Mouse (Mus musculus) heart, postnatal 4 days (tissue): ENCODE results near the gene Auts2. TPM values are rescaled to one million over a fixed set of nuclear protein-coding genes. Genes with fewer than 3 reads are reported as not detected.

Source experiments
- DNase-seq: peaks from one replicate; pipeline ENCODE4 v3.0.0; 2021
- total RNA-seq, 2 experiments: library from RNA; stranded (reverse); gene quantifications; 2 replicates each; pipeline ENCODE4 v1.2.3; 2021

The Auts2 gene
- total RNA-seq, 2 experiments from 2014 or later, result 49.0 to 51.4 TPM

- no peak for DNase-seq
Measured at GRCm38 (mm10) chr5:132380261-132380660, 162.9 kb downstream of the Auts2 start.

GRCm38 (mm10) chr5:132378977-132379376 is 164.2 kb downstream of the Auts2 start:
- DNase-seq, result no peak

GRCm38 (mm10) chr5:132375130-132375529 is 168.0 kb downstream of the Auts2 start:
- DNase-seq, result no peak

- DNase-seq, result no peak
Measured at GRCm38 (mm10) chr5:132373471-132374075, 169.6 kb downstream of the Auts2 start.

- DNase-seq, result no peak
Measured at GRCm38 (mm10) chr5:132372605-132373004, 170.5 kb downstream of the Auts2 start.

GRCm38 (mm10) chr5:132368678-132369088 is 174.5 kb downstream of the Auts2 start:
- peak; percentile 37 for DNase-seq

- no peak for DNase-seq
Measured at GRCm38 (mm10) chr5:132361276-132361675, 181.9 kb downstream of the Auts2 start.

- no peak for DNase-seq
Measured at GRCm38 (mm10) chr5:132357726-132358125, 185.4 kb downstream of the Auts2 start.

- no peak for DNase-seq
Measured at GRCm38 (mm10) chr5:132355935-132356334, 187.2 kb downstream of the Auts2 start.

- DNase-seq, result no peak
Measured at GRCm38 (mm10) chr5:132352437-132352836, 190.7 kb downstream of the Auts2 start.

GRCm38 (mm10) chr5:132351139-132351538 is 192.0 kb downstream of the Auts2 start:
- DNase-seq, result no peak

- DNase-seq, result no peak
Measured at GRCm38 (mm10) chr5:132341315-132341714, 201.8 kb downstream of the Auts2 start.

- no peak for DNase-seq
Measured at GRCm38 (mm10) chr5:132337677-132338076, 205.5 kb downstream of the Auts2 start.

- DNase-seq, result no peak
Measured at GRCm38 (mm10) chr5:132335719-132336118, 207.4 kb downstream of the Auts2 start.

GRCm38 (mm10) chr5:132334796-132335195 is 208.3 kb downstream of the Auts2 start:
- DNase-seq, result no peak

GRCm38 (mm10) chr5:132333744-132334143 is 209.4 kb downstream of the Auts2 start:
- no peak for DNase-seq

GRCm38 (mm10) chr5:132332521-132332920 is 210.6 kb downstream of the Auts2 start:
- DNase-seq, result no peak

- no peak for DNase-seq
Measured at GRCm38 (mm10) chr5:132329171-132329936, 213.8 kb downstream of the Auts2 start.

- no peak for DNase-seq
Measured at GRCm38 (mm10) chr5:132324246-132324883, 218.8 kb downstream of the Auts2 start.

- DNase-seq, result no peak
Measured at GRCm38 (mm10) chr5:132323608-132324007, 219.5 kb downstream of the Auts2 start.

GRCm38 (mm10) chr5:132322971-132323370 is 220.2 kb downstream of the Auts2 start:
- no peak for DNase-seq

GRCm38 (mm10) chr5:132318026-132318765 is 224.9 kb downstream of the Auts2 start:
- no peak for DNase-seq

- no peak for DNase-seq
Measured at GRCm38 (mm10) chr5:132316897-132317296, 226.2 kb downstream of the Auts2 start.
